Mouse (Mus musculus): ENCODE data around the gene Gm21983.

GRCm38 (mm10) chr7:27227276-27227675 lies 46.4 kb upstream of the Gm21983 start:
- no peak for TF ChIP-seq POLR2A (IDR thresholded peaks at IDR 0.05; ENCODE audit: extremely low read depth, insufficient read depth, low read length)
- no peak for TF ChIP-seq CTCF (IDR thresholded peaks at IDR 0.05; ENCODE audit: extremely low read depth, insufficient read depth, low read length)
